Mouse (Mus musculus): ENCODE data around the gene Zkscan2.

Gene Zkscan2

DNA sequence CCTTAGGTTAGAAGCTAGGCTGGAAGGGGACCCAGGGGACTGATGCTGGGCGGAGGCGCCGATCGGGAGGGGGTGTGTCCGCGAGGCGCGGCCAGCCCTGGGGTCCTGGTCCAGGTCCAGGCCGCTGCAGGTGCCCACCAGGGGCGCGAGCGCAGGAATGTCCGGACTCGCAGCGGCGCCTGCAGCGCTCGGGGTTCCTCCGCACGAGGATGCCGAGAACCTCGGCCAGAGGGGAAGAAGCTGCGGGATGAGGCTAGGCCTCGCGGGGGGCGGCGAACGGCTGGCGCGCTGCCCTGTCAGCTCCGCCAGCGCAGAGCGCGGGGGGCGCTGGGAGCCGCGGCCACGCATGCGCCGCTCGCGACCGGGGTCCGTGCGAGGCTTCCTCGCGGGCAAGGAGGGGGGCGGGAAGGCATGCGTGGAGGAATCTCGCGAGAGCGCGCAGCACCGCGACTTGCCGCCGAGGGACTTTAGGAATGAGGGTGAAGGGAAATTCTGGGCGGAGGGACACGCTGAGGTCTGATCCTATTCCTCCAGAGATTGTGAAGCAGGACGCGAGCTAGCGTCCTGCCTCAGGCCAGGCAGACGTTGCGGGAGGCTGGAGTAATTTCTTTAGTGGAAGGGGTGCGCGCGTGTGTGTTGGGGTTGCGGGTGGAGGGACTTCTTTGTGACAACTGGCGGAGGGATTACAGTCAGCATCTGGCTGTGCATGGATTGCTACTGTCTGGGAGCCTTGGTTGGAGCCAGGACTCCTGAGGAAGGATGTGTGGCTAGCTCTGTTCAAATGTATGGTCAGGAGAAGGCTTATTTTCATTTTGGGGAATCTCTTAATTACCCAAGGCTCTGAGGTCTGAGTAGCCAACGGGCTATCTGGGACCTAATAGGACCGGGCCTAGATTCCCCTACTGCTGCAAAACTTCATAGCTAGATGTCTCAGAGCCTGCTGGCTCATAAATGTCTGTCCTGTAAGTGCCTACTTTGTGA, at the start of gene Zkscan2:
Gene Zkscan2 (minus strand): TSS at position 211 of the 981 bp plus-strand sequence.
- DNase-seq = peak; percentile 95 to 96

DNA sequence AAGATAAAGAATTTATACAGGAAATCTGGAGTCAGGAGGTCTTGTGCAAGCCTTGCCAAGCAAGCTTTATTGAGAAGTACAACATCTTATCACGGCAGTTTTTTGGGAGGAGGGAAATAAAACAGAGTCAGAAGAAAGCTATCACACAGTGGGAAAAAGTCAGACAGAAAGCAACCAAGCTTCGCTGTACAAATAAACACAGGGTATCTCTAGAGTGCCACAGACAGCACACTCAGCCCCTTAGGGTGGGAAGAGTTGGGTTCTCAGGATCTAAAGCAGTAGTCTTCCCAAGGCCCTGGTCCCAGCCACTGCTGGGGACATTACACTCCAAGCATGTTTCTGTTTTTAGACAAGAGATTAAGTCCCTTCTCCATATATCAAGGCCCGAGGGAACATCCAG, 28.9 kb upstream of the Zkscan2 start:
- no peak for DNase-seq

DNA sequence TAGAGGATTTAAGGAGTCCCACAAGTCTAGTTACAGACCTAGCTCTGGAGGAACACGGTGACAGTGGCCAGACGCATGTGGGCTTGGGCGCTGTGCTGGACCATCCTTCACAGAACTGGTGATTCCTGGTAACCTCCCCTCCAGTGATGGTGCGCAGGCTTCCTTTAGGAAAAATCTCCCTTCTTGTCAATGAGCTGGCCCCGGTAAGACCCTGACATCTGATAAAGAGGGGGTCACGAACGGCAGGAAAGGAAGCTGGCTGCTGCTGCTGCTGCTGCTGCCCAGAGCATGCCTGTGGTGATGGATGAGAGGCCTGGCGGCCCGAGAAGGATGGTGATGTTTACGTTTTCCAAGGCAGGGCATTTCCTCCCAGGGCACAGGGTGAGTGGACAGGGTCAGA, 25.5 kb upstream of the Zkscan2 start:
- no peak for DNase-seq

DNA sequence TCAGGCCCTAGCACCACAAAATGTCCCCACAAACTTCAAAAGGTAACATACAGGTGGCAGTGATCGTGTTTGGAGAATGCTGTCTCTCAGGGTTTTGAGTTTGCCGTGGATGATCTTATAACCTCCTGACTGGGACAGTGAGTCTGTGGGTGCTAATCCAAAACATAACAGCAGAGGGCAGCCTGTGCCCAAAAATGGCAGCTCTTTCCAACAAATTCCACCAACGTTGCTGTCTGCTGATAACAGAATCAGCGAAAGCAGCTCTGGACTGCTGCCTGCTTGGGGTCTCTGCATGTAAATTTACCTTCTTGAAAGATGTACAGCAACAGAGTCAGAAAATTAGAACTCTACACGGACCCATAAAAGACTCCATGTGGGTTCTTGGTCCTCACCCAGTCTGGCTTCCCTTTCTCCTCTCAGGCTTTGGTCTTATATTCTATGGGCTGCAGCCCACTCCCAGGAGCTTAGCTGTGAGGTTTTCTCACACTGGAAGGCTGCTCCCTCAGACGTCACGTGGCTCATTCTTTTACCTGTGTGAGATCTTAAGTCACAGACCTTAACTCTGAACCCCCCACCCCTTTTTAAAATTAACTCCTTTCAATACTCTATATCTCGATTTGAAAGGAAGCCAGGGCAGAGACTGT, 24.1 kb upstream of the Zkscan2 start:
- DNase-seq = peak; percentile 86 to 91

DNA sequence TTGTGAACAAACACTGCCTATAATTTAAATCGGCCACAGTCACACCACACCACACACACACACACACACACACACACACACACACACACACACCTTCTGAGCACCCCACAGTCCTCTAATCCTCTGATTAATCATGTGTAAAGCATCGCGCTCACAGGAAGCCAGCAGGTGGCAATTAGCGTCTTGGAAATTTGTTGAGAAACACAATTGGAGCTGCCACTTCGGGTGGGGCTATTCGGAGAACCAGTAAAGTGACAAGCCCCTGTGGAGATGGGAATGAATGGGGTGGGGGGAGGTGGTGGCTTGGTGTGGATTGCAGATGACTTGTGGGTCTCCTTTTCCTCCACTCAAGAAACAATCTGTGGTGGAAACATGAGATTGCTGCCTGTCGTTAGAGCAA, 7.7 kb upstream of the Zkscan2 start:
- DNase-seq = no peak

DNA sequence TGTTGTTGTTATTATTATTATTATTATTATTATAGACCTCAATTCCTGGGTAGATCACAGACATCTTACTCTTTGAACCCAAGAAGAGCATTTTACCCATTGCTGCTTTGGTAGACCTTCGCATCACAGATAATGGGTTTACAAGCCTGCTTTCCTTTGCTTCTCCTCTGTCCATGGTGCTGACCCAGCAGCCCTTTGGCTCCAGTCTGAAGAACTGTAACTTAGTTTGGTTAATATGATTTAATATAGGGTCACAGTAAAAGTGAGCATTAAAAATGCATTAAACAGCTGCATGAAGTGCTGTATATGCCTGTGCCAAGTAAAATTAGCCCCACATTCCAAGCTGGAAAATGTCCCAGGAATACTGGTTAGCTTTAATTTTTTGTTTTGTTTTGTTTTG, 3.1 kb upstream of the Zkscan2 start:
- DNase-seq = no peak

DNA sequence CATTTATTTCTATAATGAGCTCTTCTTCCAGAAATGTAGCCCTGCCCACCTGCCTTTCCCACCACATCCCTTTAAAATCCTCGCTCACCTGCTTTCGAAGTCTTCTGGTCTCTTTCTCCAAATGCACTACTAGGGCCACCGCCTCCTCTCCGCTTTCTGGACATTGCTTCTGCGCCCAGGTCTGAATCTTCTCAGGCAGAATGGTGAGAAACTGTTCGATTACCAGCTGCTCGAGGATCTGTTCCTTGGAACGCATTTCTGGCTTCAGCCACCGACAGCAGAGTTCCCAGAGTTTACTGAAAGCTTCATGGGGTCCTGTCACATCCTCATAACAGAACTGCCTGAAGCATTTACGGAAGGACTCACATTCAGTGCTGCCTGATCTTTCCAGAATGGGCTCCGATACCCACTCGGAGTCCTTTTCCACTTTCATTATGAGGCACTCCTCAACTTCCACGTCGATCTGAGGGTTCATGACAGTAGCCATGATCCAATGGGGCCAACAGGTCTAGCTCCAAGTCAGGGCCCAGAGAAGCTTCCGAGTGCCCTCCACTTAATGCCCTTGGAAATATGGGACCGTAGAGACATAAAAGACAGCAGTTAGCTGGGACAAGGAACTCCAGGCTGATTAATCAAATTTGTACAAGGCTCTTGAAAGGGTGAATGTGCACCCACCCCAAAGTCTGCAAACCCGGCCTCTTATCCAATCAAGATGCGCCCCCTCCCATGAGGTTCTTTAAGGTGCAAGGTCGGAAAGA, 589 bp downstream of the Zkscan2 start:
- DNase-seq = peak; percentile 48 to 56

DNA sequence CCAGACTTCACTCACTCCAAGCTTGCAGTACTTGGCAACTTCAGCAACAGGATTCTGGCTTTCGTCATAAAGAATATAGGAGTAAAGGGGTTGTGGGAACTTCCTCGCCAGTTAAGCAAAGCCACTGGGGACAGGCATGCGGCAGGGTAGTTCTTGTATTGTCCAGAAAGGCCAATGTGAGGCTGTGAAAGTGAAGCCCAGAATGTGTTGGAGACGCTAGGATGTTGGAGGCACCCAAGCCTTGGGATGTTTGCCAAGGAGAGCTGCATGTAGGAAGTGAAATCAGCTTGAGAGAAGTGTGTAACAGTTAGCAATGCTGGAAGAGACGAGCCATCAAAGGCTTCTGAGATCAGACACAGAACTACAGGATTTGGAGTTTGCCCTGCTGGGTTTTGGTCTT, 12.5 kb downstream of the Zkscan2 start:
- DNase-seq = peak in 1 of 2 experiments; percentile 27

DNA sequence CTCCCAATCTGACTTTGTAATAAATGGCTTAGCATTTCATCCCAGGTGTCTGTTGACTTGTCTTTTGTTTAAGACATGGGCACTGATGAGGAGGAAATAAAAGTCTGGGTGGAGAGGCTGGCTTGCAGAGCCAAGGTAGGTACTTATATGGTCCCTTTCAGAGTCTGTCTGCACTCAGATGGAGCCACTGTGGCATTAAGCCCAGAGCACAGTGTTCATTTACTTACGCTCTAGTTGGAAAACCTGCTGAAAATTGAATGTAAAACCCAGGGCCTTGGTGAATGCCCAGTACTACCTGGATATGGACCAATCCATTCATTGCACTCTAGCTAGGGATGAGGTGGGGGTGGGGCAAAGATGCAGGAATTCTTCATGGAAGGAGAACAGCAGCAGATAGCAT, 32.3 kb downstream of the Zkscan2 start:
- peak; percentile 60 to 71 for DNase-seq

DNA sequence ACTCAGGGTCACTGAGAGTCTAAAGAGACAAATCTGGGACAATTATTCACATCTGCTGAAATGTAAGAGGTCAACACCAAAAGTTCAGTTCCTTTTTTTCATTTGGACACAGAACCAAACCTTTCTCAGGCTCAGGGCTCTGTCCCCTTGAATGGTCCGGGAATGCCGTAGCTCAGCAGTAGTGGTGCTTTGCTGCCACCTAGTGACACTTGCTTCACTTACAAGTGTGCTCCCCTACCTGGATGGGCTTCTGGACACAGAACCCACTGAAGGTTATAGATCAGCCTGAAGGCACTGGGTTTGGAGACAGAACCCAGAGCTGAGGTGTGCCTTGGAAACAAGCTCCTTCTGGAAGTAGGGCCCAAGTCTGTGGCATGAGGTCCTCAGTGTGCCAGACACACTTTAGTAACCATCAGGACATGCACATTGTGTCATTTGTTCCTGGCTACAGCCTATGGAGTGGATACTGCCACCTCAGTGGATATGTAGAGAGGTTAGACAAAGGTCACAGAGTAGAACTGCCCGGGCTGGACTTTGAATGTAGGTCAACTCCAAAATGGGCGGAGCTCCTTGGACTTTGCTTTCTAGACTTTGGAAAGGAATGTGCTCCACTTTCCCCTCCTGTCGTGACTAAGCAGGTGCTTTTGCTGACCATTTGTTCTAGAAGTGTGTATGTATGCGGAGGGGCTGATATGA, 34.4 kb downstream of the Zkscan2 start:
- DNase-seq = peak; percentile 78 to 90

DNA sequence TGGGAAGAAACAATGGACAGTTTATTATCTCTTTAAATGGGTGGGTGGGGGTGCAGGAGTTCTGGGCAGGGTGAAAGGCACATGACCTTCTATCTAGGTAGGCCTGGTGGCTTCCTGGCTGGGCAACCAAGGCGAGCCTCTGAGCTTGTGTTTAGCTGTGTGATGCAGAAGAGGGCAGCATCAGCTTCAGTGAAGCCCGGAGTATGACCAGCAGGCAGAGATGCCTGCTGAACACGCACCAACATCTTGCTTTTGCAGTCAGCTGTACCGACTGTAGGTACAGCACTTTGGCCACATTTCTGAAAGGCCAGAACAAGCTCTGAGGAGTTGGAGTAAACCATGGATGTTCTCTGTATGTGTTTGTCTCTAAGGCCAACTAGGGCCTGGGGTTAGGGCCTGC, 36.7 kb downstream of the Zkscan2 start:
- no peak for DNase-seq

DNA sequence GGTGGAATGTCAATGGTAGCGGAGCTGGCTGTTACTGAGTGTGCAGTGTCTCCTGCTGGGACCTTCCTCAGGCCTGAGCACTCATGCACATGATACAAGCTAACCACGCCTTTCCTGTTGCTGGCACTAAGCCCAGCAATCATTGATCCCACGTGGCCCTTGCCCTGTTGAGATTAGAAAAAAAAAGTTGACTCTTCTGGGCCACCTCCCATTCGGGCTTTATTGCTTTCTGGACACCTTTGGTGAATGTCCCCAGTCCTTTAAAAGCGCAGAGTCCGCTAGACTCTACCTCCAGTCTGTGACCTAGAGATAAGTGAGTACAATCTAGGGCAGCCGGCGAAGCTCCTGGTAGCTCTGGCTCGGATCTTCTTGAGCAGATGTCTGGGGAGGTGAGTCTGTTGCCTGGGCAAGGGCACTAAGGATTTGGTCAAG, 38.2 kb downstream of the Zkscan2 start, which contains the start of gene Aqp8:
Gene Aqp8 (plus strand): TSS at position 222 of the 432 bp plus-strand sequence.
- peak; percentile 27 to 45 for DNase-seq

DNA sequence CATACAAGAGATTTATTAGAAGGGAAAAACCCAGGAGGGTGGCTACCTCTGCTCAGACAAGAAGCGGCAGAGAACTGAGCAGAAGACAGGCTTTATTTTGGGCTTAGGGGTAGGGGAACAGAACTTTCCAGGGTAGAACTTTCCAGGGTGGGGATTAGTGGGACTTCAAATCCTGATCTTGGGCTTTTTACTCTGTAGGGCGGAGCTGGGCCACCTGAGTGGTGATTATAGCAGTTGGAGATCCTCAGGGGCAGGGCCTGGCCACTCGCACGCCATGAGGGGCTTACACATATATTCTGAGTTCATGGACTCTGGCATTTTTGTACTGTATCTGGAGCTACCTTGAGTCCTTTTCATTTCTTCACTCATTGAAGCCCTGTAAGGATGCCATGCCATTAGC, 38.9 kb downstream of the Zkscan2 start:
- no peak for DNase-seq

DNA sequence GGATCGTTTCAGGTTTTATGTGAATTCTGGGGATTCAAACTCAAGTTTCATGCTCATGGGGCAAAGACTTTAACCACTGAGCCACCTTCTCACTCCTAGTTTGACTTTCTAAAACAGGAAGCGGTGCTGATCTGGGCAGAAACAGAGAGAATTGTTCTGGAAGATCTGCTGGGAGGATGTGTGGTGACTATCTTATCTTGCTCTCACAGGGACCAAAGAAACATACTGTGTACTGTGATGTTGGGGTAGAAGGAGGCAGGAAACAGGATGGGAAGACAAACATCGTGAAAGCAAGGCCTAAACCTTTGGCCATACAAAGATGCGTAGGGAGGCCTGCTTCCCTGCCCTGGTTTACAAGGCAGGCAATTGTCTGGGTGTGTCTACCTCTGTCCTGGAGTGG, 41.0 kb downstream of the Zkscan2 start:
- DNase-seq = no peak

DNA sequence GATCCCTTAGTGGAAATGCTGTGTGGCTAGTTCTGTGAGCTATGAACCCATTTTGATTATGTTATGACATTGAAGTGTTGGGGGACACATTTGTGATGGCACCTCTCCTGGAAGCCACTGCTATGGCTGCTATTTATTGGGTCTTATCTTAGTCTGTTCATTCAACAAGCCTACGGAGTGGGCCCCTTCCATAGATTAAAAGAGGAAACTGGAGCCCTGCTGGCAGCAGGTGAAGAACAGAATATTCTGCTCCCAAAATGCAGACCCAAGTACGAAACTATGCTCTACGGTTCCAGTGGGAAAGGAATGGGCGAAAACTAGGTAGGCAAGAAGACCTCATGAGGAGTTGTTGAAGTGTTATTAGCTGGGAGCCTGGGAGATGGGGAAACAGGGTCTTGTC, 41.9 kb downstream of the Zkscan2 start:
- no peak for DNase-seq

DNA sequence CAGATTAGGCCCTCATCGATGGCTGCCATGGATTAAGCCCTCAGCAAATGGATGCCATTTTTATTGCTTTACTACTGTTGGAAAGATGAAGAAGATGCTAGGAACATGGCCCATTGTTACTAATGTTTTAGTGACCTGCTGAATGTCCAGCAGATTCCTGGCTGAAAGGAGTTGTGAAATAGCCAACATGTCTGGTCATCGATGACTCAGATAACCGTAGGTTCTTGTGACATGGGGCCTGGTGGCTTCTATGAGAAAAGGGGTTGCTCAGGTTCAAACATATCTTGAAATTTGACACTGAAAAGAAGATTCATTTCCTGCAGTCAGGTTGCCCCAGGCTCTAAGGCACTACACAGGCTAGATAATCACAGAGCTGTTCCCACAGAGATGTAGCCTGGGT, 45.2 kb downstream of the Zkscan2 start:
- no peak for DNase-seq

DNA sequence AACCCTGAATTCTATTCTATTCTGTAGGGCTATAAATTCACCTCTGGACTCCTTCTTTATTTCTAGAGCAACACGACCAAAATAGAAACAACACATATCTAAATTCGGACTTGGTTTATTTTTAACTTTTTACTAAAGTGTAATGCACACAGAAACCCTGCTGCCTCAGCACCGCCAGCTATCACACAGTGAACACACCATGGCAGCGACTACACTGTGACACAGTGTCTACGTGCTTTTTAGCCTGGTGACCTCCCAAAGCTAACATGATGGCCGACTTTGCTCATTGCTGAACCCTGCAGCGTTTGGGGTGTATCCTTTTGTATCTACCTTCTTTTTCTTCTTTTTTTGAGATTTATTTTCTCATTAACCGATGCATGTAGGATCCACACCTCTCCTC, 47.2 kb downstream of the Zkscan2 start:
- DNase-seq = no peak

DNA sequence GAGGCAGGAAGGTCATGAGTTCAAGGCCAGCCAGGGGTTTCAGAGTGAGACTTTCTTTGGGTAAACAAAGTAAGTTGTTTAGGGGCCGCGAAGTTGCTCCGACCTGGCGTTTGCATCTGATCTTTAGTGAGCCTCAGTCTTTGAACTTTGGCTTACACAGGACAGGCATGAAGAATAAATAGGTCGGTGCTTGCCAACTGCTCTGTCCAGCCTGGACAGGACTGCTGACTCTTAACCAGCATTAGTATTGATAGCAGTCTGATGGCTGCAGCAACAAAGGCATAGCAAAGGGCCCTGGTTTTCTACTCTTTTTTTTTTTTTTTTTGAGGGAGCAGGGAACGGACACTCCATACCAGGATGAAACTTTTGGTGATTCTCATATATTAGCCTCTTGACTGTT, 47.7 kb downstream of the Zkscan2 start:
- no peak for DNase-seq

DNA sequence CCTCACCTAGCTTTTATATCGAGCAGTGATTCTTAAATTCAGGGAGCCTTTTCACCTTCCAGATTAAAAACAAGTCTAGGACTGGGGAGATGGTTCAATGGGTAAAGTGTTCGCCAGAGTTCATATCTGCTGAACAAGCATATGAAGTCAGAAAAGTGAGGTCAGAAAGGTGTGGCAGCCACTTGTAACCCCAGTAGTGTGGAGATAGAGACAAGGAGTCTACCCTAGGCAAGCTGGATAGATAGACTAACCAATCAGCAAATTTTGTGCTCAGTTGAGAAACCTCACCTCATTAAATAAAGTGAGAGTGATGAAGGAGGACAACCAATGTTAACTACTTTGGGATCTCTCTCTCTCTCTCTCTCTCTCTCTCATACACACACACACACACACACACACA, 49.7 kb downstream of the Zkscan2 start:
- DNase-seq = no peak

DNA sequence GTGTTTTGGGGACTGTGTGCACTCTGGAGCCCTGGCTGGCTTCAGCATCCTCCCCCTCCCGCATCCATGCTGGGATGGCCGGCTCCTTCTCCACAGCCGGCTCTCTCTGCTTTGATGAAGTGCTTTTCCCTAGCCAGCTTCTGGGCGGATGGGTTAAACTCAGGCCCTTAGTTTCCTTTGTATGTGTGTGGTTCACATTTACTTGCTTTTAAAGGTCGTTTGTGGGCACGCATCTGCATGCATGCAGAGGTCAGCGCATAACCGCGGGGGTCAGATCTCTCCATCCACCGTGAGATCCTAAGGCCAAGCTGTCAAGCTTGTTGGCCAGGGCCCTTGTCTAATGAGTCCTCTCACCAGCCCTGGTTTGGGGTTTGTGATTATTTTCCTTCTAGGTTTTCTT, 50.6 kb downstream of the Zkscan2 start:
- no peak for DNase-seq

DNA sequence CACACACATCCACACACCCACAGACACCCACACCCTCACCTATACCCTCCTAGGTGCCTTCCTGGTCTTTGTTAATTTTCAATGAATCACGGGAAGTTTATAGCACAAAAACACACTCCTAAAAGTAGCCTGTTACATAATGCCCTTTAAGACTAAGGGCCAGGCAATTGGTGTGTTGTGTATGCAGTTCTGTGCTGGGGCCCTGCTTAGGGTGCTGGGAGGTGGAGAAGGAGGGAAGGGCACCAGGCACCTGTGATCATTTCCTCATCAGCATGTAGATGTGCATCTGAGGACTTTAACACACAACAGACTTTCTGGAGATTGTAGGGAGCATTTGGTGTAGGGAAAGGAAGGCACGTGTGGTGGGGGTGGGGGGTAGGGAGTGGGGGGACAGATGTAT, 51.5 kb downstream of the Zkscan2 start:
- DNase-seq = no peak

DNA sequence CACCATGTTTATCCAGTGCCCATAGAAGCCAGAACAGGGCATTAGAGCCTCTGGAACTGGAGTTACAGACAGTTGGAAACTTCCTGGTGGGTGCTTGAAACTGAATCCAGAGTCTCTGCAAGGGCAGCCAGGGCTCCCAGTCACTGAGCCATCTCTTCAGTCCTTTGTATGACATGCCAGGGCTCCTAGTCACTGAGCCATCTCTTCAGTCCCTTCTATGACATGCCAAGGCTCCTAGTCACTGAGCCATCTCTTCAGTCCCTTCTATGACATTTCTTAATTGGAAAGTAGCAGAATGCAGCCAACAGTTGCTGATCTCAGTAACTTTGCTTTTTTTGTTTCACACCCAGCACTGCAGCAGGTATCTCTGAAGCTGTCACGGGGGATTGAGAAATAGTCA, 58.2 kb downstream of the Zkscan2 start:
- DNase-seq = no peak

DNA sequence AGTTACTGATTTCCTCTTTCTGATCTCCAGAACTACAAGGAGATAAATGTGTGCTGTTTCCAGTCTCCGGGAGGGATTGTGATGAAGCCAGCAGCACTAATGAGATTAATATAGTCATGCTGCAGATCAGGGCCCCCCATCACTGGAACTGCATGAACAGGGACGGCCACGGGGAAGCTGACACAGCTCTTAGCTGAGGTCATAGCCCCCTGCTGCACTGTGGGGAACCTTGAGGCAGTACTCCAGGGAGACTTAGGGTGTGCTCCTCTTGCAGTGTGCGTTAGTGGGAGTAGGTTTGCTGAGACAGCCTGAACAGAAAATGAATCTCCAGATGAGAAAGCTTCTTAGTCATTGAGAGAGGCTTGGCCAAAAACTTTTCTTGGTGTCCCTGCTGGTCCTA, 69.0 kb downstream of the Zkscan2 start:
- no peak for DNase-seq
